Mouse (Mus musculus) hindbrain, embryonic 13.5 days (tissue): ENCODE measurements at regions not wholly inside any gene's neighbourhood (a gene's known extent, or its start where the extent isn't known, plus 50 kb on each side); places are given as distances from the start of the nearest gene placed in this dataset.
A peak's percentile ranks its signal among the peaks of the same experiment; 100 is the strongest.

Source experiments
- ATAC-seq: fragments of 200-750 bp; cut with Nextera tagmentation; 2 replicates; pipeline ENCODE4 v1.8.0; 2017; ENCODE audit warnings: moderate TSS enrichment; ENCODE audit not compliant: low FRiP score
- H3K27ac ChIP-seq: fragments of 300-500 bp; sonication (generic); 2 replicates; pipeline ENCODE4 v1.5.1; 2015; ENCODE audit warnings: inconsistent platforms, mild to moderate bottlenecking, moderate library complexity
- H3K27me3 ChIP-seq: fragments of 300-500 bp; sonication (generic); 2 replicates; pipeline ENCODE4 v1.6.1; 2015; ENCODE audit warnings: mild to moderate bottlenecking, inconsistent platforms
- H3K36me3 ChIP-seq: fragments of 300-500 bp; sonication (generic); 2 replicates; pipeline ENCODE4 v1.6.1; 2015; ENCODE audit warnings: mild to moderate bottlenecking, inconsistent platforms
- H3K4me1 ChIP-seq: fragments of 300-500 bp; sonication (generic); replicated peaks from 2 replicates; pipeline ENCODE4 v1.6.1; 2015; ENCODE audit warnings: inconsistent platforms
- H3K4me2 ChIP-seq: fragments of 300-500 bp; sonication (generic); 2 replicates; pipeline ENCODE4 v1.6.1; 2015; ENCODE audit warnings: inconsistent platforms, mild to moderate bottlenecking, moderate library complexity
- H3K4me3 ChIP-seq: fragments of 300-500 bp; sonication (generic); 2 replicates; pipeline ENCODE4 v1.5.1; 2015; ENCODE audit warnings: mild to moderate bottlenecking, inconsistent platforms
- H3K9ac ChIP-seq: fragments of 300-500 bp; sonication (generic); 2 replicates; pipeline ENCODE4 v1.6.1; 2015; ENCODE audit warnings: mild to moderate bottlenecking, inconsistent platforms
- H3K9me3 ChIP-seq: fragments of 300-500 bp; sonication (generic); 2 replicates; pipeline ENCODE4 v1.6.1; 2016; ENCODE audit warnings: inconsistent platforms
- WGBS: fragments of 180-500 bp; shearing (Covaris S2); methylation state at CpG from one replicate; pipeline ENCODE4 v1.1.7; 2015; 5-methylcytosine and 5-hydroxymethylcytosine counted together

DNA sequence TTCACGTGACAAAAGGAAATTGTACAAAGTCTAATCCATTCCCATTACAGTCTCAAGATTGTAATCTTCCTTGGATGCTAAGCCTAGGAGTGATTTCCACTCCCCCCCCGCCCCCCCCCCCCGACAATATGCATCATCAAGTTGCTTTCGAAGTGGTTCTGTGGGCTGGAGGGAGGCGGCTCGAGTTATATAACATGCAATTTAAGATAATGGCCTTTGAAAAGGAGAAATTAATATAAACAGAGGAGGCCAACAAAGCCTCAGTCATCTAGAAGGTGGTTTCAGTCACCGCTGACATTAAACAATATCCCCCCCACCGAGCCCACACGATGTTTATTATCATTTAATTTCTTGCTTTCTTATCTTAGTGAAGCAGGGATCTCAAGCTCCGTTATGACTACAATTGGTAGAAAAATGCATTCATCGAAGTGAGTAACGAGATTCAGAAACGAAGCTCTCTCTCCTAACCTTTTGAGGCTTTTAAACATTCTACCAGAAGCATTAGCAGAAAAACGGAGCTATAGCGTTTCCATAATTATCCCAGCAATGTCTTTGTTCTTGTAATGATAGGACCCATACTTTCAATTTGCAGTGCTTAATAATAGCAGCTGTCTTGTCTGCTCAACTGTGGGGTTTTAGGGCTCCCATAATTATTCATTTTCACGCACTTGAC, 339.1 kb downstream of the Btg1 start:
- Histone ChIP-seq H3K27me3 (no peaks in the 10 kb centered on the region), H3K9me3 (no peaks in the 10 kb centered on the region), H3K4me1 (peaks cover 20% of the 10 kb centered on the region), H3K9ac (peak overlapping the region; percentile 51), H3K4me3 (no peak overlapping the region), H3K4me2 (peak overlapping the region; percentile 36), H3K27ac (peak overlapping the region; percentile 82), H3K36me3 (no peaks in the 10 kb centered on the region)
- WGBS: 10% methylated on average over 16 of the region's 16 CpGs
- peak; percentile 72 for ATAC-seq

DNA sequence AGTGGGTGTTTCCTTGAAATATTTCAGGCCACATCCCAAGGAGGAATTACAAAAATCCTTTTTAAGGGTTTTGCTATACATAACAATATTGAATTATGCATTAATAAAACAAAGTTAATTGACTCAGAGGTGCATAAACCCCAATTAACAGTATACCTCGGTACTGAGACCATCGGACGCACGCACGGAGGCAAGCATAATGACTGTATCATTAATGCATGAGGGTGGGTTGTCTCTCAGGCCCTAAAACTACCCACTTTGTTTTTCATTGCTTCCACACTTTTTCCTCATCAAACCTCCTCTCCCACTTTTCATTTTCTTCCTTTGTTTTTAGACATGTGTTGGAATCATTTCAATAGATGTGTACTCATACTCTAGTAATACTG, 339.6 kb downstream of the Btg1 start:
- Histone ChIP-seq H3K4me2 (peak overlapping the region; percentile 36), H3K4me1 (peaks cover 20% of the 10 kb centered on the region), H3K9ac (no peak overlapping the region), H3K4me3 (no peak overlapping the region), H3K36me3 (no peaks in the 10 kb centered on the region), H3K27me3 (no peaks in the 10 kb centered on the region), H3K9me3 (no peaks in the 10 kb centered on the region), H3K27ac (peak overlapping the region; percentile 82)
- 17% methylated on average over 5 of the region's 5 CpGs for WGBS
- ATAC-seq: 0 out of 2 replicates have a peak, but pooled peaks have one; percentile 43

DNA sequence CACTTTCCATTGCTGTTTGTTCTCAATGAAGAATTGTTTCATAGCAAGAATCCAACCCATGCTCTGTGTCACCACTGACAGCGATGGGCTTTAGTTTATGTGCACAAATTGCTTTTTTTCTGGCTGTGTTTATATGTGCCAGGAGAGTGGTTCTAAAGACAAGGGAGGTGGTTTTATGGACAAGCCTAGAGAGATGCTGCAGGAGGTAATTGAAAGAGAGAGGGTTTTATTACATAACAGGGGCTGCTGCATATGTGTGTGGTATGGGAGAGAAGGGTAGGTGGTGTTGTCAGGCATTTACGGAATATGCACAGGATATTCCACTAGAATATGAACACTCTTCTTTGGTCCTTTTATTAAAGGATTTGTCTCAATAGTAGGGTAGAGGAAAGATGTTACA, 340.2 kb downstream of the Btg1 start:
- H3K27ac ChIP-seq: peak overlapping the region; percentile 61
- no peak overlapping the region for H3K4me2 ChIP-seq
- H3K9me3 ChIP-seq: no peaks in the 10 kb centered on the region
- H3K27me3 ChIP-seq: no peaks in the 10 kb centered on the region
- ATAC-seq: 0 out of 2 replicates have a peak, but pooled peaks have one; percentile 37
- peaks cover 20% of the 10 kb centered on the region for H3K4me1 ChIP-seq
- no peak overlapping the region for H3K9ac ChIP-seq
- no peak overlapping the region for H3K4me3 ChIP-seq
- 65% methylated on average over 2 of the region's 2 CpGs for WGBS
- no peaks in the 10 kb centered on the region for H3K36me3 ChIP-seq

- H3K4me2 ChIP-seq: no peak overlapping the region
- no peak for ATAC-seq
- no peak overlapping the region for H3K9ac ChIP-seq
- H3K4me3 ChIP-seq: no peak overlapping the region
- no peaks in the 10 kb centered on the region for H3K36me3 ChIP-seq
- no peaks in the 10 kb centered on the region for H3K27me3 ChIP-seq
- no peaks in the 10 kb centered on the region for H3K9me3 ChIP-seq
- no peak overlapping the region for H3K27ac ChIP-seq
- 100% methylated on average over 1 of the region's 1 CpGs for WGBS
- no peaks in the 10 kb centered on the region; the same call in 1 of the 2 replicates for H3K4me1 ChIP-seq
Measured at GRCm38 (mm10) chr10:96969825-96970224, 353.0 kb downstream of the Btg1 start.

DNA sequence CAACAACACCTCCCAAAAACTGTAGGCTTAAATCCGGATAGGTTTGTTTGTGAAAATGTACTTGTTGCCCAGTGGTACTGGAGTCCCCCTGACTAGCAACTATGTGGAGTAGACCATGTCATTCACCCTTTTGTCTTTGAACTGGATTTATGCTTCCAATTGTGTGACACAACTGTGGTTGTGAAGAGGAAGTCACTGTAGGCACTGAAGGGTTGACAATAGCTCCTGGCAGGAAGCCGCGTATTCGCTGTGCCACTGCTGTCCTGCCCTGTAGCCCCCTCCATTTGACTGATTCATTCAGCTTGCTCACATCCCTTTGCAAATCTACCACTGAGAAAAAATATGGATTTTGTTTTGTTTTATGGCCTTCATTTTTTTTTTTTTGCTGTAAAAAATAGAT, 353.9 kb downstream of the Btg1 start:
- no peak overlapping the region for H3K4me2 ChIP-seq
- no peak for ATAC-seq
- 37% methylated on average over 4 of the region's 4 CpGs for WGBS
- no peaks in the 10 kb centered on the region for H3K27me3 ChIP-seq
- no peak overlapping the region for H3K9ac ChIP-seq
- H3K27ac ChIP-seq: no peak overlapping the region
- no peaks in the 10 kb centered on the region for H3K9me3 ChIP-seq
- no peaks in the 10 kb centered on the region; the same call in 1 of the 2 replicates for H3K4me1 ChIP-seq
- H3K4me3 ChIP-seq: no peak overlapping the region
- no peaks in the 10 kb centered on the region for H3K36me3 ChIP-seq

- Histone ChIP-seq H3K4me3 (no peak overlapping the region), H3K9ac (no peak overlapping the region), H3K27ac (no peak overlapping the region), H3K27me3 (no peaks in the 10 kb centered on the region), H3K36me3 (no peaks in the 10 kb centered on the region), H3K9me3 (no peaks in the 10 kb centered on the region), H3K4me1 (no peaks in the 10 kb centered on the region; the same call in 1 of the 2 replicates), H3K4me2 (no peak overlapping the region)
- WGBS: 84% methylated on average over 3 of the region's 3 CpGs
- no peak for ATAC-seq
Measured at GRCm38 (mm10) chr10:96971810-96972209, 355.0 kb downstream of the Btg1 start.

DNA sequence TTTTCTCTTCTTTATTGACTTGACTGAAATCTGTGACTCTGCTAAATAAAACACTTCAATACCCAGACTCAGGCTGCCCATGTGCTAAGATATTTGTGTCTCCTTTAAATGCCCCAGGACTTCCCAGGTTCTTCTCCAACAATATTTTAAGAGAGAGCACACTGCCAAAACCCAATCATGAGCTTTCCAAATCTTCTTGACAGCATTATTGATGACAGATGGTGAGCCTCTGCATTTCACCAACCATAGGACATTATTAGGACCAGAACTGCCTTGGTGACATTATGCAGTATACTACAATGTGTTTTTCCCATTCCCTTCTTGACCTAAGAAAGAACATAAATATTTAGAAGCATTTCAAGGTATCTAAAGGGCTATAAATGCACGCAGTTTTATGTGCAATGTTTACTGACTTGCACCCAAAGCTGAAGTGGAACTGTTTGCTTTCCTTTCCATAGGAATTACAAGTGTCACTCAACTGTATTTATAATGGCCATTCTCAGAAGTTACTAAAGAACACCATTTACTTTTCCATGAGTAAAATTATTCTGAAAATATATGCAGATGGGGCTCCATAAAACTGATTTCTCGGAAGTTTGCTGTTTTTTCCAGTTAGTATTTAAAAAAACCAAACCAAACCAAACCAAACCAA, 357.6 kb downstream of the Btg1 start:
- no peak overlapping the region for H3K4me2 ChIP-seq
- H3K27ac ChIP-seq: no peak overlapping the region
- no peak for ATAC-seq
- no peak overlapping the region for H3K9ac ChIP-seq
- no peaks in the 10 kb centered on the region for H3K36me3 ChIP-seq
- peaks cover under 1% of the 10 kb centered on the region; the same call in 1 of the 2 replicates for H3K4me1 ChIP-seq
- no peaks in the 10 kb centered on the region for H3K27me3 ChIP-seq
- H3K9me3 ChIP-seq: no peaks in the 10 kb centered on the region
- WGBS: 83% methylated on average over 2 of the region's 2 CpGs
- no peak overlapping the region for H3K4me3 ChIP-seq

- Histone ChIP-seq H3K36me3 (no peaks in the 10 kb centered on the region), H3K9me3 (no peaks in the 10 kb centered on the region), H3K4me3 (no peak overlapping the region), H3K9ac (no peak overlapping the region), H3K27ac (no peak overlapping the region), H3K4me1 (peaks cover 19% of the 10 kb centered on the region), H3K4me2 (no peak overlapping the region), H3K27me3 (no peaks in the 10 kb centered on the region)
- no peak for ATAC-seq
Measured at GRCm38 (mm10) chr10:96976691-96977090, 359.9 kb downstream of the Btg1 start.

DNA sequence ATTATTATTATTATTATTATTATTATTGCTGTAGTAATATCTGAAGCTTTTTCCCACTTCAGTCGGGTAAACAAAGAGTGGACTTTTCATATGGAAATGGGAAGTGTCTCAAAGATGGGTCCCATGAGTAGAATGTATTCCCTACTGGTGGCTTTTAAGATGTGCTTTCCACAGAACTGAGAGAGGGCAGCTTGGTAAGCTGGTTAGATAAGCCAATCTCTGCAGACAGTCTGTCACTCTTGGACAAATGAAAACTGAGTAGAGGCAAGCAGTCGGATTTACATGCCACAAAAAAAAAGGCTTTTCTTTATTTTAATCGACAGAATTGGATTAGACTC, 363.7 kb downstream of the Btg1 start:
- Histone ChIP-seq H3K27me3 (no peaks in the 10 kb centered on the region), H3K36me3 (no peaks in the 10 kb centered on the region), H3K9me3 (no peaks in the 10 kb centered on the region), H3K9ac (no peak overlapping the region), H3K4me2 (no peak overlapping the region; the same call in 1 of the 2 replicates), H3K4me3 (no peak overlapping the region), H3K27ac (peak overlapping the region; percentile 88), H3K4me1 (peaks cover 21% of the 10 kb centered on the region)
- WGBS: 15% methylated on average over 3 of the region's 3 CpGs
- no peak; the same call in 1 of the 2 replicates for ATAC-seq

DNA sequence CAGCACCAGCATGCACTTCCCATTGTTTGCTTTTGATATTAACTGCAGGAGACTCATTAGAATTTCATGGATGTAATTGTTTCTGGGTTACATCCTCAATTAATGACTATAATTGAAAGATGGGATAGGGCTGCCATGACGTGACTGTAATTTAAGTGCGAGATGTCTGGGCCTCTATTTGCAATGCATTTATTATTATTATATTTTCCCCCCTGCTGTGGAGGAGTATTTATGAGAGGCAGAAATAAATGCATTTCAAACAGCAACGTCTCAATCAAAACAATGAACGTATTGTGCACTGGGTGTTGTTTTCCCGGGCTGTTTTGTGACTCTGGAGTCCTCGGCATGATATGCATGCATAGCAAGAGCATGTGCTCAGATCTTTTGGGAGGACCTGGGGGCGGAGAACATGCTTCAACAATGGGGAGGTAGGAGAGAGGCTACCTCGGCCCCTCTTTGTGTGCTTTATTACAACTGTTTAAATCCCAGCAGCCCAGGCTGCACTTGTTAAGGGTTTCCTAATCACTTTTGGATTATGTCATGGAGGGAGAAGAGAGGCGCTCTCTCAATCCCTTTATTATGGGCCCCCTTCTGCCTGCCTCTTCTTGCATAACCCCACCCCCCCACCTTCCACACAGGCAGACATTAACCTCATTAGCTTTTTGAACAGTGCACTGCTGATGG, 364.2 kb downstream of the Btg1 start:
- Histone ChIP-seq H3K27ac (peak overlapping the region; percentile 88), H3K4me3 (no peak overlapping the region), H3K4me2 (peak overlapping the region; percentile 14), H3K36me3 (no peaks in the 10 kb centered on the region), H3K9me3 (no peaks in the 10 kb centered on the region), H3K9ac (no peak overlapping the region), H3K27me3 (no peaks in the 10 kb centered on the region), H3K4me1 (peaks cover 21% of the 10 kb centered on the region)
- WGBS: 17% methylated on average over 9 of the region's 9 CpGs
- ATAC-seq: peak; percentile 89

- H3K4me1 ChIP-seq: peaks cover 21% of the 10 kb centered on the region
- no peak overlapping the region; the same call in 1 of the 2 replicates for H3K4me2 ChIP-seq
- H3K9me3 ChIP-seq: no peaks in the 10 kb centered on the region
- no peaks in the 10 kb centered on the region for H3K27me3 ChIP-seq
- H3K4me3 ChIP-seq: no peak overlapping the region
- WGBS: 81% methylated on average over 2 of the region's 2 CpGs
- peak; percentile 4; the same call in 1 of the 2 replicates for ATAC-seq
- H3K27ac ChIP-seq: peak overlapping the region; percentile 88
- H3K9ac ChIP-seq: no peak overlapping the region
- H3K36me3 ChIP-seq: no peaks in the 10 kb centered on the region
Measured at GRCm38 (mm10) chr10:96981516-96981869, 364.7 kb downstream of the Btg1 start.

DNA sequence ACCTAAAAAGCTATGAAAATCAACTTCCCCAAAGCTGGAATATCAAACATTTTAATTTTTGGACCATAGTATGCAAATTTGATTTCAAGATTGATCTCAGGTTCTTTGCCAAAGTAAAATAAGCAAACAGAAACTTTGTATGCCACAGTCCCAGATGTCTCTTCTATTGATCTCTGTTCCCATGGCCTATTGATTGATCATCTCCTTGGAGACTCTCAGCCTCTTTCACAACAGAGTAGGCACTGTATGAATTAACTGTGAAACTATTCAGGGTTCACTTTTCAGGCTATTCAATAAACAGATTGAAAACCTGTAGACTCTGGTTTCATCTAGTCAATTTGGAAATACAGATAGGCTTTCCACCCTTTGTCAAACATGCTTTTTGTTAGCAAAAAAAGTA, 384.1 kb downstream of the Btg1 start:
- H3K9me3 ChIP-seq: no peaks in the 10 kb centered on the region
- no peaks in the 10 kb centered on the region for H3K36me3 ChIP-seq
- no peak for ATAC-seq
- no peak overlapping the region for H3K4me3 ChIP-seq
- no peaks in the 10 kb centered on the region for H3K4me1 ChIP-seq
- no peak overlapping the region for H3K4me2 ChIP-seq
- no peak overlapping the region for H3K27ac ChIP-seq
- H3K9ac ChIP-seq: no peak overlapping the region
- no peaks in the 10 kb centered on the region for H3K27me3 ChIP-seq

- no peak overlapping the region for H3K27ac ChIP-seq
- H3K4me2 ChIP-seq: no peak overlapping the region
- H3K9me3 ChIP-seq: no peaks in the 10 kb centered on the region
- H3K9ac ChIP-seq: no peak overlapping the region
- no peaks in the 10 kb centered on the region for H3K4me1 ChIP-seq
- H3K27me3 ChIP-seq: no peaks in the 10 kb centered on the region
- peak; percentile 68; the same call in 1 of the 2 replicates for ATAC-seq
- H3K4me3 ChIP-seq: no peak overlapping the region
- H3K36me3 ChIP-seq: no peaks in the 10 kb centered on the region
Measured at GRCm38 (mm10) chr10:97008873-97009272, 392.1 kb downstream of the Btg1 start.
